Mouse (Mus musculus): ENCODE measurements around the gene St6galnac6.

GRCm38 (mm10) chr2:32589213-32589795 lies 10.2 kb upstream of the St6galnac6 start:
- TF ChIP-seq POLR2A (IDR thresholded peaks at IDR 0.05; ENCODE audit: control insufficient read depth, low read depth, low read length) (no peak), CTCF (IDR thresholded peaks at IDR 0.05; ENCODE audit: control insufficient read depth, insufficient read depth, insufficient replicate concordance, low read depth, low read length) (no peak)

Measured in testis, adult 2 months (tissue).